Mouse (Mus musculus): Measurements from ENCODE around the gene Slc39a11. TPM values are rescaled to one million over a fixed set of nuclear protein-coding genes. Genes with fewer than 3 reads are reported as not detected.

Gene Slc39a11
- polyA plus RNA-seq, 1 experiment from 2014 or later: 11.9 TPM

DNA sequence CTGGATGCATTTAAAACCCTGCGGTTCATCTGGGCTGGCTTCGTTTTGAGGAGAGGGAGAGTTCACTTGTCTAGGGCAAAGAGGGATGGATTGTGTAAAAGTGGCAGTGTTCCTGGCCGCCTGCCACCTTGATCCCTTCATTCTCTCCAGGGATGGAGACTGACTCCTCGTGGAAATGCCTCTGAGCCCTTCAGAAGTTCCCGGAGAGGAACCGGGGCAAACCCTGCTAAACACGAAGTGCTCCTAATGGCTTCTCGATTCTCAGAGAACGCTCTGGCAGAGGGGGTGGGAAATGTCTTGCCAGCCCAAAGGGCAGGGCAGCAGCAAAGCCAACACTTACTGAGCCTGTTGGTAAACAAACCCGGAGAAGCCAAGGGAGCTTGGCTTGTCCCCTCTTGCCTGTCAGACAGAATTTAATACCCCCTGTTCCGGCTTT lies 366.5 kb downstream of the Slc39a11 start:
- no peaks in the 10 kb centered on the region for H3K9me3 ChIP-seq (replicated peaks; ENCODE audit: control insufficient read depth, low read length)
- no peak overlapping the region for H3K9ac ChIP-seq (ENCODE audit: low read length)
- H3K4me1 ChIP-seq (ENCODE audit: control insufficient read depth, insufficient read depth, low read length): no peaks in the 10 kb centered on the region
- no peaks in the 10 kb centered on the region for H3K27me3 ChIP-seq (ENCODE audit: control insufficient read depth, insufficient read depth, low read length)
- 38% methylated on average over 11 of the region's 11 CpGs for WGBS
- no peak overlapping the region for H3K27ac ChIP-seq (ENCODE audit: low read length)
- no peak for ATAC-seq (replicated peaks; ENCODE audit: extremely low read depth, insufficient read depth, low FRiP score)
- no peak overlapping the region for H3K4me2 ChIP-seq (ENCODE audit: low read depth, low read length)
- no peak overlapping the region for H3K4me3 ChIP-seq (ENCODE audit: low read length)
- no peaks in the 10 kb centered on the region for H3K36me3 ChIP-seq (ENCODE audit: control insufficient read depth, insufficient read depth)

DNA sequence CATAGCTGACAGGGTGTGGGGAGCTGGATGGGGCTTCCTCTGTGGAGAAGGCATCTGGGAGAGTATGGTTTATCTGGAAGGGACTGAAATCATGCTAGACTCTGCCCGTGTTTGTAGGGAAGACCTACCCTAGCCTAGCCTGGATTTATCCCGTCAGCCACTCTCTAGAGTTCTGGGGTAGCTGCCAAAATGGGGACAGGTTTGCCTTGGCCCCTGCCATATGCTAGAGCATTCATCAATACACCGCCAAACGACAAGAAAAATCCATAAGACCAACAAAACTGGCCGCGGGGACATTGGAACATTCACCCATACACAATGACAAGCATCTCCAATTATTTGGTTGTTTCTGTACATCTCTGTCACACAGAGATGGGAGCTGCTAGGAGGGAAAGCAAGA lies 371.6 kb downstream of the Slc39a11 start:
- Histone ChIP-seq H3K4me3 (ENCODE audit: low read length) (no peak overlapping the region), H3K9ac (ENCODE audit: low read length) (no peak overlapping the region), H3K36me3 (ENCODE audit: control insufficient read depth, insufficient read depth) (no peaks in the 10 kb centered on the region), H3K27ac (ENCODE audit: low read length) (no peak overlapping the region), H3K9me3 (replicated peaks; ENCODE audit: control insufficient read depth, low read length) (no peaks in the 10 kb centered on the region), H3K27me3 (ENCODE audit: control insufficient read depth, insufficient read depth, low read length) (no peaks in the 10 kb centered on the region), H3K4me2 (ENCODE audit: low read depth, low read length) (no peak overlapping the region), H3K4me1 (ENCODE audit: control insufficient read depth, insufficient read depth, low read length) (no peaks in the 10 kb centered on the region)
- ATAC-seq (replicated peaks; ENCODE audit: extremely low read depth, insufficient read depth, low FRiP score): no peak
- WGBS: 84% methylated on average over 6 of the region's 6 CpGs

DNA sequence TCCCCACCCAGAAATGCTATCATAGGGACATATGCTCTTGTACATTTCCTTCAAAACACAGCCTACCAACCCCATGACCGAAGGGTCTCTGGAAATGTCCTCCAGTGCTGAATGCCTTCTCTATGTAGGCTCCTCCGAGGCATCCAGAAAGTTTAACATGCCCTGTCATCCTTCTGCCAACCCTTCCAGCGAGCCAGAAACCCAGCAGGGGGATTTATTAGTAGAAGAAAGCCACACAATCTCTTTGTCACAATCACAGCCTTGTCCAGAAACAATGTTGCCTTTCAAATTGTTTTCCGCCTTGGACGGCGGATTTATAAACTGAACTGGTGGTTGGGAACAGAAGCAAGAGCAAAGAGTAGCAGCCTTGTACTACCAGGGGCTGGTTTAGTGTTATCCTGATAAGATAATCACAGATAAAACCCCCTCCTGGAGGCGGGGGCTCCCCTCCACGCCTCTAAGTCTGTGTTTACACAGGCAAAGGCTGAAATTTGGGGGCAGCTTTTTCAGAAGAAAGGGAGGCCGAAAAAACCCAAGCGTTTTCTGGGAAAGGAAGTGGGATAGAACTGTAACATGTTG lies 372.8 kb downstream of the Slc39a11 start:
- Histone ChIP-seq H3K4me1 (ENCODE audit: control insufficient read depth, insufficient read depth, low read length) (no peaks in the 10 kb centered on the region), H3K36me3 (ENCODE audit: control insufficient read depth, insufficient read depth) (no peaks in the 10 kb centered on the region), H3K4me2 (ENCODE audit: low read depth, low read length) (no peak overlapping the region), H3K27me3 (ENCODE audit: control insufficient read depth, insufficient read depth, low read length) (no peaks in the 10 kb centered on the region), H3K27ac (ENCODE audit: low read length) (no peak overlapping the region), H3K4me3 (ENCODE audit: low read length) (no peak overlapping the region), H3K9ac (ENCODE audit: low read length) (no peak overlapping the region), H3K9me3 (replicated peaks; ENCODE audit: control insufficient read depth, low read length) (no peaks in the 10 kb centered on the region)
- ATAC-seq (replicated peaks; ENCODE audit: extremely low read depth, insufficient read depth, low FRiP score): no peak
- 66% methylated on average over 10 of the region's 10 CpGs for WGBS

GRCm38 (mm10) chr11:113276518-113276917 lies 373.4 kb downstream of the Slc39a11 start:
- no peaks in the 10 kb centered on the region for H3K36me3 ChIP-seq (ENCODE audit: control insufficient read depth, insufficient read depth)
- 84% methylated on average over 8 of the region's 8 CpGs for WGBS
- no peaks in the 10 kb centered on the region for H3K9me3 ChIP-seq (replicated peaks; ENCODE audit: control insufficient read depth, low read length)
- H3K9ac ChIP-seq (ENCODE audit: low read length): no peak overlapping the region
- ATAC-seq (replicated peaks; ENCODE audit: extremely low read depth, insufficient read depth, low FRiP score): no peak
- no peak overlapping the region for H3K27ac ChIP-seq (ENCODE audit: low read length)
- H3K4me2 ChIP-seq (ENCODE audit: low read depth, low read length): no peak overlapping the region
- H3K27me3 ChIP-seq (ENCODE audit: control insufficient read depth, insufficient read depth, low read length): no peaks in the 10 kb centered on the region
- H3K4me3 ChIP-seq (ENCODE audit: low read length): no peak overlapping the region
- no peaks in the 10 kb centered on the region for H3K4me1 ChIP-seq (ENCODE audit: control insufficient read depth, insufficient read depth, low read length)

DNA sequence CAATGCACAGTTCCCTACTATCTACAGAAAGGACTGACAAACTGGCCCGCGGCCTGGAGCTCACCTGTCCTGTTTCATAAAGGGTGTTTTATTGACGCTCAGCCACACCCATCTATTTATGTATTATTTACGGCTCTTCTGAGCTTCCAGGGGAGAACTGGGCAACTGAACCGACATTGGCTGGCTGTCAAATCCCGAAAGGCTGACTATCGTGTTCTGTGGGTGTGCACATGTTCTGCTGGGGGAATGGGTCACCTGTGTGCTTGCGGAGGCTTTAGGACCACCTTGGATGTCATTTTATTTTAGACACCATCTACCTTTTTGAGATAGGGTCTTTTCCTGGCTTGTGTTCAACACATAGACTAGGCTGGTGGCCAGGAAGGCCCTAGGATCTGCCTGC lies 375.8 kb downstream of the Slc39a11 start:
- H3K9me3 ChIP-seq (replicated peaks; ENCODE audit: control insufficient read depth, low read length): no peaks in the 10 kb centered on the region
- H3K9ac ChIP-seq (ENCODE audit: low read length): no peak overlapping the region
- H3K27ac ChIP-seq (ENCODE audit: low read length): no peak overlapping the region
- no peak for ATAC-seq (replicated peaks; ENCODE audit: extremely low read depth, insufficient read depth, low FRiP score)
- H3K4me2 ChIP-seq (ENCODE audit: low read depth, low read length): no peak overlapping the region
- no peaks in the 10 kb centered on the region for H3K4me1 ChIP-seq (ENCODE audit: control insufficient read depth, insufficient read depth, low read length)
- WGBS: 82% methylated on average over 8 of the region's 8 CpGs
- H3K4me3 ChIP-seq (ENCODE audit: low read length): no peak overlapping the region
- H3K27me3 ChIP-seq (ENCODE audit: control insufficient read depth, insufficient read depth, low read length): no peaks in the 10 kb centered on the region
- no peaks in the 10 kb centered on the region for H3K36me3 ChIP-seq (ENCODE audit: control insufficient read depth, insufficient read depth)

- no peaks in the 10 kb centered on the region for H3K9me3 ChIP-seq (replicated peaks; ENCODE audit: control insufficient read depth, low read length)
- no peaks in the 10 kb centered on the region for H3K36me3 ChIP-seq (ENCODE audit: control insufficient read depth, insufficient read depth)
- H3K27ac ChIP-seq (ENCODE audit: low read length): no peak overlapping the region
- 76% methylated on average over 6 of the region's 6 CpGs for WGBS
- H3K9ac ChIP-seq (ENCODE audit: low read length): no peak overlapping the region
- ATAC-seq (replicated peaks; ENCODE audit: extremely low read depth, insufficient read depth, low FRiP score): no peak
- no peaks in the 10 kb centered on the region for H3K27me3 ChIP-seq (ENCODE audit: control insufficient read depth, insufficient read depth, low read length)
- H3K4me3 ChIP-seq (ENCODE audit: low read length): no peak overlapping the region
- H3K4me2 ChIP-seq (ENCODE audit: low read depth, low read length): no peak overlapping the region
- no peaks in the 10 kb centered on the region for H3K4me1 ChIP-seq (ENCODE audit: control insufficient read depth, insufficient read depth, low read length)
These were observed 378.0 kb downstream of the Slc39a11 start for GRCm38 (mm10) chr11:113271857-113272256.

GRCm38 (mm10) chr11:113268831-113269319 lies 381.0 kb downstream of the Slc39a11 start:
- Histone ChIP-seq H3K4me1 (ENCODE audit: control insufficient read depth, insufficient read depth, low read length) (no peaks in the 10 kb centered on the region), H3K4me2 (ENCODE audit: low read depth, low read length) (no peak overlapping the region), H3K9ac (ENCODE audit: low read length) (no peak overlapping the region), H3K27me3 (ENCODE audit: control insufficient read depth, insufficient read depth, low read length) (no peaks in the 10 kb centered on the region), H3K4me3 (ENCODE audit: low read length) (no peak overlapping the region), H3K9me3 (replicated peaks; ENCODE audit: control insufficient read depth, low read length) (no peaks in the 10 kb centered on the region), H3K36me3 (ENCODE audit: control insufficient read depth, insufficient read depth) (no peaks in the 10 kb centered on the region), H3K27ac (ENCODE audit: low read length) (no peak overlapping the region)
- no peak for ATAC-seq (replicated peaks; ENCODE audit: extremely low read depth, insufficient read depth, low FRiP score)
- WGBS: 86% methylated on average over 8 of the region's 8 CpGs

- 82% methylated on average over 17 of the region's 17 CpGs for WGBS
- Histone ChIP-seq H3K4me2 (ENCODE audit: low read depth, low read length) (no peak overlapping the region), H3K4me1 (ENCODE audit: control insufficient read depth, insufficient read depth, low read length) (no peaks in the 10 kb centered on the region), H3K9me3 (replicated peaks; ENCODE audit: control insufficient read depth, low read length) (no peaks in the 10 kb centered on the region), H3K9ac (ENCODE audit: low read length) (no peak overlapping the region), H3K4me3 (ENCODE audit: low read length) (no peak overlapping the region), H3K27me3 (ENCODE audit: control insufficient read depth, insufficient read depth, low read length) (no peaks in the 10 kb centered on the region), H3K36me3 (ENCODE audit: control insufficient read depth, insufficient read depth) (no peaks in the 10 kb centered on the region), H3K27ac (ENCODE audit: low read length) (no peak overlapping the region)
- no peak for ATAC-seq (replicated peaks; ENCODE audit: extremely low read depth, insufficient read depth, low FRiP score)
These were observed 382.2 kb downstream of the Slc39a11 start for GRCm38 (mm10) chr11:113267516-113268230.

- H3K9me3 ChIP-seq (replicated peaks; ENCODE audit: control insufficient read depth, low read length): no peaks in the 10 kb centered on the region
- no peak overlapping the region for H3K4me2 ChIP-seq (ENCODE audit: low read depth, low read length)
- peaks cover 5% of the 10 kb centered on the region; the same call in 1 of the 2 replicates for H3K4me1 ChIP-seq (ENCODE audit: control insufficient read depth, insufficient read depth, low read length)
- no peak overlapping the region for H3K4me3 ChIP-seq (ENCODE audit: low read length)
- WGBS: 48% methylated on average over 4 of the region's 4 CpGs
- H3K27me3 ChIP-seq (ENCODE audit: control insufficient read depth, insufficient read depth, low read length): no peaks in the 10 kb centered on the region
- no peak overlapping the region for H3K27ac ChIP-seq (ENCODE audit: low read length)
- H3K36me3 ChIP-seq (ENCODE audit: control insufficient read depth, insufficient read depth): no peaks in the 10 kb centered on the region
- H3K9ac ChIP-seq (ENCODE audit: low read length): no peak overlapping the region
- ATAC-seq (replicated peaks; ENCODE audit: extremely low read depth, insufficient read depth, low FRiP score): no peak
These were observed 383.2 kb downstream of the Slc39a11 start for GRCm38 (mm10) chr11:113266706-113267105.

Measured in heart, embryonic 16.5 days (tissue).